Mouse (Mus musculus) embryo, embryonic 11.5 days (tissue): ENCODE measurements around the gene Ctnnb1.

ENCODE experiments used
- DNase-seq: peaks from one replicate; pipeline ENCODE4 v3.0.0-alpha.2; 2012; ENCODE audit warnings: low read depth, low spot score

The Ctnnb1 gene

DNA sequence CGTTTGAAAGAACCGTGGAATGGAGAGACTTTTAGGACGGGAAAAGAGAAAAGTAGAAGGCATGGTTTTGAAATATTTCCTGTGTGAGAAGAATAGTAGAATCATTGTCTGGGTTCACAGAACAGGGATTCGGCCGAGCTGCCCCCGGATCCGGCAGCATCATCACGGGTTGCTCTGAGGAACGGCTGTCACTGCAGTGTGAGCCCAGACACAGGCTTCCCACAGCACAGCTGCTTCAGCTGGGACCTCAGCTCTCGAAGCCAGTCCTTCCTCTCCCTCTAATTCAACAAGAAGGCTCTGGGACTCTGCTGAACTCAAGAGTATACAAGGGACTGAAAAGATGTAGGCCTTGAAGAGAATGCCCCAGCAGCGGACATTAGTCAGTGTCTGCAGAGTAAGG is 69.7 kb downstream of the Ctnnb1 start:
- no peak for DNase-seq

DNA sequence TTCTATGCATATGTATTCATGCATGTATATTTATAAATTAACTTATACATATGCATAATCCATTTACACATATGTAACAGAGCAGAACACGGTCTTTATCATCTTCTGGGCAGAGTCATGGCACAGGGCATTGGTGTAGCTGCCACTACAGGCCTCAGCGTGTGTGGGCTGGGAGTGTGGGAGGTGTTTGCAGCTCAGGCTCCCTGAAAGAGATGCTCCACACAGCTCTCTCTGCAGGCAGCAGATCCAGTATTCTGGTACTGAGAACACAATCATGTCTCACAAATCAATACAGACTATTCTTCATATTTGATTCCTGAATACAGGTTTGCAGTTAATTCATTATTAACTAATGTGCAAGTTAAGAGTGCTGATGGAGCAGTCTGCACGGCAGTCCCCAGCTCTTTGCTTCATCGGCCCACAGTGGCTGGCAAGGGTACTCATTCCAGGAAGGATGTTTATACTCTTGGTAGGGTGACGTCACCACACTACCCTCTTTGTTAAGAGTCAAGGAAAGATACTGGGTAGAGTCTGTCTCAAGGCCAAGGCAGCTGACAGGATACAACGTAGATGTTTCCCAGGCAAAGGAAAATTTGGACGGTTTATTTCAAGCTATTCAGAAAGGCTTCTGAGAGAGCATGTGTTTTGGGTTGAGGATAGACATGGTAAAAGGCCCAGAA is 71.8 kb downstream of the Ctnnb1 start:
- no peak for DNase-seq

DNA sequence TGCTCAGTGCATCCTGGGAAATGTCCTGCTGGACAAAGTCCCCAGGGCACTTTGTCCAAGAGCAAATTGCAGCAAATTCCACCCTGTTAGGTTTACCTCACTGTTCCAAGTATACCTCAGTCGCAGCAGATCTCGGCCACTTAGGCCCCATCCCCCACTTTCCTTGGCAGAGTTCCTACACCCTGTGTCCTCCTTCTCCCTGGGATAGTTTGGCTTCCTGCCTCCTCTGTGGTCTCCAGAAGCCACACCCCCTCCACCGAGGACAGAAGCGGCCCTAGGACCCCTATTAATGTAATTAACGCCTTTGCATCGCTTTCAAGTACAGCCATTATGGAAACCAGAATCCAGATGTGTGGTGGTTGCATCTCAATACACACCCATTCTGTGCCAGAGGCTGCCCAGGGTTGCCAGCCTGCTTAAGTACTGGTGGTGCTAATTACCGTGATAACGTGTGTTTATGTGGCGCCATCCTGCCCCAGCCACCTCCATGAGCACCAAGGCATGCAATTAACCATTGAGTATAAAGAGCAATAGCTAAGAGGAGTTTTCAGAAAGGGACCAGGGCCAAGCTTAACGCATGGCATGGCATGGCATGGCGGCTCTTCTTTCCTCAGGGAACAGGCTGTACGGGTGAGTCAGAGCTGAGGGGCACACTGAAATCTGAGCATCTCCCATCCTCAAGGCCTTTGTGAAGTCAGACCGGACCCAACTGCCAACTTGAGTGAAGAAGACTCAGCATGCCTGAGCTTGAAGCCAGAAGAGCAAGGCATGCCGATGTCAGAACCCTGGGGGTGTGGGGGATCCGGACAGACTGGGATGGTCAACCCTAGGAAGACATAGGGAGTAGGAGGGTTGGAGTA is 72.9 kb downstream of the Ctnnb1 start:
- no peak for DNase-seq

DNA sequence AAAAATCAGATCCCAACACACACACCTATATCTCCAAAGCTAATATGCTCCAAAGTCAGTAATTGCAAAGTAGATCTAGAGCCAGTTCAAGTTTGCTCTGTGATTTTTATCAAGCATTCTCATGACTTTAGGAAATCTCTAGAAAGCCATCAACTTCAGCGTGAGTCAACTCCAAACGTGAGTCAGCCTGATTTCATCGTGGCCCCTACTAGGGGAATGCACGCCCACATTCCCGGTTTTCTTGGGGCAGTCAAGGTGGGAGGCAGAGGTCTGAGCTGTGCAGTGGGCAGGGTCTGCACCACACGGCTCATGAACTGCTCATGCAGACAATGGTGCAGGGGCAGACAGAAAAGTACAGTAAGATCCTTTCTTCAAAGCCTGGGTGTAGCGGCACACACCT is 76.9 kb downstream of the Ctnnb1 start:
- DNase-seq, result no peak
